Mouse (Mus musculus) urinary bladder, postnatal 36 days (tissue): ENCODE results near the gene Csrp3.

Experiments used
- DNase-seq, 2 experiments: peaks; one replicate each; pipeline ENCODE4 v3.0.0; 2022; ENCODE audit warnings: low spot score in 2 of 2, mixed read lengths in 1 of 2

Csrp3 gene

GRCm38 (mm10) chr7:48867576-48867975 lies 19.7 kb upstream of the Csrp3 start:
- no peak for DNase-seq

DNA sequence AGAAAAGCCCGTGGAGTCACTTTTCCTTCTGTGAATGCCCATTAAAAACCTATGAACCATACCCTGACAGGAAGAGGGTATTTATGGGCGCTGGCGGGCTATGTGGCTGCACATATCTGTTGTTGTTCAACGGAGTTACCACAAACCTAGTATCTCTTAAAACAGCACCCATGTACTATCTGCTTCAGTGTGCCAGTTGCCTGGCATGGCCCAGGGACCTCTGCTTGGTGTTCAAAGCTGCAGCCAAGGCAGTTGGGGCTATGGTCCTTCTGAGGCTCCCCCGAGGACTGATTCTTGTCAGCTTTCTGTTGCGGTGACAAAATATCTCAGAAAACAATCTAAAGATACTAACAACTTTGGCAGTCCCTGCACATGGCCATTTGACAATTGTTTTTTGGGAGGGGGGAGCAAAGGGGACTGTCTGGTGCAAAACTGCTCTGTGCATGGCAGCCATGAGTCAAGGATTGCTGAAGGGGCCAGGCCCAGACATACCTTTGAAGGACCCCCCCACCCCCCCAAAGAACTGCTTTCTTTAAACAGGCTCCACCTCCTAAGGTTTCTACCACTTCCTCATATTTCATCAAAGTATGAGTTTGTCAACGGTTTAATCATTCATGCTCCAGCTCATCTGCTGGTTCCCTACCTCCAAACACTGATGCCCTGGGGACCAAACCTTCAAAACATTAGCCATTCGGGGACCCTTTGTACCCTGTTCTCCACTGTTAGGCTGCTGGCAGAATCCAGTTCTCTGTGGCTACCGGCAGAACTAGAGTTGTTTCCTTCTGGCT lies 17.0 kb upstream of the Csrp3 start:
- no peak for DNase-seq

DNA sequence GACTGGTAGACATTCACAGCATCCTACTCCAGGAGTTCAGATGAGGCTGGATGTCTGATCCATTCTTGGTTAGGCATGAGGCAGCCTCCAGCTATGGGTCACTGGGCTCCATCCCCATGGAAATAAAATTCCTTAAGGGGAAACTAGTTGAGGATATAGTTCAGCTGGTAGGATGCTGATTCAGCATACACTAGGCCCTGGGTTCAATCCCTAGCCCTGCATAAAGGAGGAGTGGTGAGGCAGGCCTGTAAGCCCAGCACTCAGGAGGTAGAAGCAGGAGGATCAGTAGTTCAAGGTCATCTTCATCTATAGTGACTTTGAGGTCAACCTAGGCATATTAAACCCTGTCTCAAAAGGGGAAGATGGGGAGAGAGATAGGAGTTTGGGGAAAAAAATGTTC lies 16.4 kb upstream of the Csrp3 start:
- DNase-seq = no peak

DNA sequence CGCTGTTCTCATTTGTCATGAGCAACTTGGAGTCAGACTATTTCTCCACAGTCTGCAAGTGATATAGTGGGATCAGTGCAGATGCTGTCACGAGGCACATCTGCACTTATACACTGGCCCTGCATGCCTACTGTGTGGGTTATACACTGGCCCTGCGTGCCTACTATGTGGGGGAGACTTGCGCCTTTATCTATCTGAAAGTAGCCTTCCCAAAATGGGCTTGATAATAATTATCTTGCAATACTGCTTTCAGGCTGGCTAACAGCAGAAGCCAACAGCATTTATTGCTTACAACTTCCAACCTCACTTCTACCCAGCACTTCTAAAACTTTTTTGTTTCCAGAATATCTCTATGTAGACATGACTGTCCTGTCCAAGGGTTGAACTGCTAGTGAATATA lies 14.0 kb upstream of the Csrp3 start:
- DNase-seq = no peak

DNA sequence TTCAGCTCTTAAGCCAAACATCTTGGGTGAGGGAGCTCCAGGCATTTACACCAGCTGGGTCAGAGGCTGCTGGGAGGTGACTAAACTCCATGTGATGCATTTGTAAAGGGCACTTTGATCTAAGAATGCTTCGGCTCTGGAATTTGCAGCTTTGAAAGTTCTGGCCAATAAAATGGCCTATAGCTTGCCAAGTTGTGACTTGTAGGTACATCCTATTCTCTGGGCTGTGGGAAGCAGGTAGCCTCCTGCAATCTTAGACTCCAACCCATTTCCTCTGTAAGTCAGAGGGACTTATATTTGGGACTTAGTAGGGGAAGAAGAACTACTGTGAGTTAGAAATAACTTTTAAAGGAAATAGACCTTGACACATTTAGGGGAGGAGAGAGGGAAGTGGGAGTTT lies 13.1 kb upstream of the Csrp3 start:
- no peak for DNase-seq

GRCm38 (mm10) chr7:48859362-48859761 lies 11.5 kb upstream of the Csrp3 start:
- no peak for DNase-seq

GRCm38 (mm10) chr7:48858257-48858656 lies 10.4 kb upstream of the Csrp3 start:
- DNase-seq = no peak

GRCm38 (mm10) chr7:48855461-48855860 lies 7.6 kb upstream of the Csrp3 start:
- no peak for DNase-seq

DNA sequence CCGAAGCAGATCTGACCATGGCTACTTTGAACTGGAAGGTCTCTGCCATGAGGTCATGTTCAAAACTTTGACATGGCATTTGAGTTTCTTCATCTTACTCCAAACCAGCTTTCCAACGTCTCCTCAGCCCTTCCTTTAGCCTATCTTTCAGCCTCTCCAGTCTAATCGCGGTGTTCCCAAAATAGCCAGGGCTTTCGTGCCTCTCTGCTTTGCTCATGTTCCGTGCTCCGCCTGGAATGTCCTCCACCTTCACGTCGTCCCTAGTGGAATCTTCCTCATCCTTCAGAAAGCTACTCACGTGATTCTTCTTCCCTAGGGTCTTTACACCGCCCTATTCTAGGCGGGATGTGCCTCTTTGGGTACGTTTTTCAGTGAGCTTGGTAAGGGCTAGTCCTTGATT lies 5.7 kb upstream of the Csrp3 start:
- DNase-seq = no peak

DNA sequence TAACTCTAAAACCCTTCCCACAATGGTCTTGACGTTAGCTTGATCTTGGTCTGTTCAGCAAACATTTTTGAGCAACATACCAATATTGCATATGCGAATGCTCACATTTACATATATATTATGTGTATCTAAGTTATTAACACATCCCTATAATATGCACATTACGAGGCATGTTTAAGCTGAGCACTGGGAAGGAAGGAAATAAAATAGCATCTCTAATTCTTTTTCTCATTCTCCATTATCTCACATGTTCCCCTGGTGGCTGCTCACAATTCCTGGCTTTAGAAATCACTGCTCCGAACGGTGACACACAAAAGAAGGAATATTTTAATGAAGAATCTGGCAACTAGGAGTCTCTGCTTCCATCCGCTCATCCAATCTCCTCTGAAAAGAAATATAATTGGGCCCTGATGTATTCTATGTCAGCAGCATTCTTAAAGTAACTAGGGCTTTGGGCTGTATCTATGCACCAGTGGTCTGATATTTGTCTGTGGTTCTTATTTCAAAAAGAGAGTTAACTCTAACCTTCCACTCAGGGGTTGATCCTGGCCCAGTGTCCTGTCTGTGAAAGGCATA lies 3.8 kb upstream of the Csrp3 start:
- no peak for DNase-seq

GRCm38 (mm10) chr7:48846755-48847154 lies 1.1 kb downstream of the Csrp3 start:
- no peak for DNase-seq

DNA sequence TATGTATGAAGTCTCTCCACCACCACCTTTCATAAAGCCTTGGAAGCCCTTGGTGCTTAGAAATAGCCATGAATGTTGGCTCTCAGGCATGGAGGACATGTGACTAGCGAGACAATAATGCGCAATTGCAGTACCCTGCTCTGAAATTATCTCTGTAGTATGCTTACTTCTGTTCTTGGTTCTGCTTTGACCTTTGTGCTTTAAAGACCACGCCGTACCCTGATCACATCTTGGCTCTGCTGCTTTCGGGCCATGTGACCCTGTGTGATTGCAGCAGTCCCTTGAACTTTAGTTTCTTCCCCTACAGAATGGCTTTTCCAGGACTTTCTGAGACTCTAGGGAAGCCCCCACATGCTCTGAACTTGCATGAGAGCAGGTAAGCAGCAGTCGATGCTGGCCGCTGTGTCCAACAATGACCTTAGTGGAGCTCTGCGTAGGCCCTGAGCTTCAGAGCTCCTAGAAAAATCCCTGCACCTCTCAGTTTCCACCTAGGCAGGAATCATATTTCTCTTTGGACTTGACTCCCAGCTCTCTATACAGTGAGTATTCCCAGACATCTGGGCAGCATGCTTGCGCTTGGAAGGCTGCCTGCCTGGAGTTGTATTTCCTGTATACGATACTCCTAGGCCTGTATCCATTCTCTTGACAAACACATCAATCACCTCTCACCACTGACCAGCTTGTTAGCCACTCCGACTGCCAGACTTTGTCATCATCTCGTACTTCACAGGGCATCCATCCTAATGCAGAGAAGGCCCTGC lies 2.4 kb downstream of the Csrp3 start:
- DNase-seq = no peak

GRCm38 (mm10) chr7:48843541-48843940 lies 4.3 kb downstream of the Csrp3 start:
- no peak for DNase-seq

- no peak for DNase-seq
Measured at GRCm38 (mm10) chr7:48842353-48842752, 5.5 kb downstream of the Csrp3 start.

- no peak for DNase-seq
Measured at GRCm38 (mm10) chr7:48841538-48841937, 6.3 kb downstream of the Csrp3 start.

DNA sequence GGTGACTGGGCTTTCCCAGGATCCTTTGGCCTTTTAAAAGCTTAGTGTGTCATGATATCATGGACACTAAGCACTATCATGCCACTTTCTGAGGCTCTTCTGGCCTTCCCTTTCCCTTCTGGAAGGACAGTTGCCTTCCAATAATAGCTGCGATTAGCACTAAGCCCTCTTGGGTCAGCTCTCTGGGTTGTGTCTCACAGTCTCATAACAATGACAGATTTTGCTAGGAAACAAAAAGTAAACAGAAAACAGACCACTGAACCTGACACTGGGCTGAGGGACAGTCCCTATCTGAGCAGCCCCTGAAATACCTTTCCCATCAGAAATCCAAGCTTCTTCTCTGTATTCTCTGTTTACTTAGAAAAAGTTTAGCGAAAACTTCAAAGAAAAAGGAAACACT lies 7.3 kb downstream of the Csrp3 start:
- no peak for DNase-seq

DNA sequence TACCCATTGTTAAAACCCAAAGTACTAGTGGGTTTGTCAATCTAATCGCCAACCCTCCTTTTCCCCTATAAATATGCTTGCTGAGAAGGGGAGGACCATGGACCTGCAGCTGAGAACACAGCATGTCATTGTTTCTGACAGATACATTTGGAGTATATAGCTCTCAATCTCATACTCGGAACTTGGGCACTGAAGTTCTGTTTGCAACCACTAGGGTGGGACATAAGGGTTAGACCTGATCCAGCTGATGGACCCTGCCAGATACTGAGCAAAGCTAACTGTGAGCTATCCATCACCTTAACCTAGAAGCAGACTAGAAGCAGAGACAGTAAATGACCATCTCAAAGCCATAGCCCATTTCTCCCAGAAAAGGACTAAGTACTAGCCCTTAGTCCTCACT lies 9.4 kb downstream of the Csrp3 start:
- no peak for DNase-seq

- DNase-seq = no peak
Measured at GRCm38 (mm10) chr7:48836949-48837348, 10.9 kb downstream of the Csrp3 start.

GRCm38 (mm10) chr7:48834989-48835626 lies 12.7 kb downstream of the Csrp3 start:
- no peak for DNase-seq

- no peak for DNase-seq
Measured at GRCm38 (mm10) chr7:48834371-48834970, 13.4 kb downstream of the Csrp3 start.

- DNase-seq = no peak
Measured at GRCm38 (mm10) chr7:48832735-48833134, 15.1 kb downstream of the Csrp3 start.

- no peak for DNase-seq
Measured at GRCm38 (mm10) chr7:48830395-48830794, 17.4 kb downstream of the Csrp3 start.
